Mouse (Mus musculus) olfactory bulb, adult 2 months (tissue): ENCODE measurements around the gene Shc1. TPM values are rescaled to one million over a fixed set of nuclear protein-coding genes. Genes with fewer than 3 reads are reported as not detected.

Experiments
- H3K27ac ChIP-seq: fragments of 200-500 bp; 2 replicates; pipeline ENCODE4 v1.5.1; 2012; ENCODE audit warnings: low read depth, low read length; ENCODE audit not compliant: insufficient read depth
- H3K4me1 ChIP-seq: fragments of 200-500 bp; 2 replicates; pipeline ENCODE4 v1.6.1; 2012; ENCODE audit warnings: low read length; ENCODE audit not compliant: control insufficient read depth, insufficient read depth
- H3K4me3 ChIP-seq: fragments of 200-500 bp; 2 replicates; pipeline ENCODE4 v1.5.1; 2012; ENCODE audit warnings: mild to moderate bottlenecking, low read depth, low read length, moderate library complexity; ENCODE audit not compliant: insufficient read depth
- CTCF ChIP-seq: fragments of 200-500 bp; IDR thresholded peaks from 2 replicates; pipeline ENCODE4 v1.5.1; 2012; ENCODE audit warnings: low read depth, mild to moderate bottlenecking, low read length, moderate library complexity; ENCODE audit not compliant: insufficient read depth
- POLR2A ChIP-seq: fragments of 200-500 bp; IDR thresholded peaks from 2 replicates; pipeline ENCODE4 v1.6.1; 2012; ENCODE audit warnings: mild to moderate bottlenecking, low read depth, low read length, moderate library complexity; ENCODE audit not compliant: insufficient read depth
- WGBS: fragments of 180-500 bp; shearing (Covaris S2); methylation state at CpG from one replicate; pipeline ENCODE4 v1.1.7; 2018; 5-methylcytosine and 5-hydroxymethylcytosine counted together
- polyA plus RNA-seq: library from polyadenylated mRNA; stranded (reverse); fragments of >200 nt; gene quantifications from 2 replicates; pipeline ENCODE4 v1.2.4, GENCODE M21; 2012; ENCODE audit warnings: low replicate concordance; ENCODE audit not compliant: missing spikeins, insufficient read depth, insufficient read length

Shc1 gene
- polyA plus RNA-seq, 1 experiment: not detected

GRCm38 (mm10) chr3:89394894-89395256 is 23.4 kb upstream of the Shc1 start:
- WGBS: under 1% methylated on average over 12 of the region's 12 CpGs
- H3K4me1 ChIP-seq: peaks cover 45% of the 10 kb centered on the region
- H3K27ac ChIP-seq: no peak overlapping the region
- peak overlapping the region; percentile 54; the same call in 1 of the 2 replicates for H3K4me3 ChIP-seq
- no peak for TF ChIP-seq CTCF
- no peak for TF ChIP-seq POLR2A

DNA sequence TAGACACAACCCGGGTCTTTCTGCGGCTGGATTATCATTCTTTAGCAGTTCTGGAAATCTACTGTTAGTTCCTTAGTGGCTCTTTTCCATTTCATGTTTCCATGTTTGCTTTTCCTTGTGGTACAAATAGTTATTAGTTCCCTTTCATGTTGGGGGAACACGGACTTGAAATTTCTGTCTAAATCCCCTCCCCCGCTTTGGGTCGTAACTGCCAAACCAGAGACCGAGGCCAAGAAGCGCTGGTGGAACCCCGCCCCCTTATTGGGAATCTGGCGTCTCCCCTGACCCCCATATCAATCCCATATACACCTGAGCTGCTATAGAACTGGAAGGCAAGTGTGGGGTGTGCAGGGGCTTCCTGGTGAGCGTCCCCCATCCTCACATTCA is 22.8 kb upstream of the Shc1 start:
- Histone ChIP-seq H3K27ac (no peak overlapping the region), H3K4me3 (peak overlapping the region; percentile 54; the same call in 1 of the 2 replicates), H3K4me1 (peaks cover 42% of the 10 kb centered on the region)
- whole genome bisulfite sequencing: 9% methylated on average over 10 of the region's 10 CpGs
- TF ChIP-seq POLR2A: no peak
- no peak for TF ChIP-seq CTCF

DNA sequence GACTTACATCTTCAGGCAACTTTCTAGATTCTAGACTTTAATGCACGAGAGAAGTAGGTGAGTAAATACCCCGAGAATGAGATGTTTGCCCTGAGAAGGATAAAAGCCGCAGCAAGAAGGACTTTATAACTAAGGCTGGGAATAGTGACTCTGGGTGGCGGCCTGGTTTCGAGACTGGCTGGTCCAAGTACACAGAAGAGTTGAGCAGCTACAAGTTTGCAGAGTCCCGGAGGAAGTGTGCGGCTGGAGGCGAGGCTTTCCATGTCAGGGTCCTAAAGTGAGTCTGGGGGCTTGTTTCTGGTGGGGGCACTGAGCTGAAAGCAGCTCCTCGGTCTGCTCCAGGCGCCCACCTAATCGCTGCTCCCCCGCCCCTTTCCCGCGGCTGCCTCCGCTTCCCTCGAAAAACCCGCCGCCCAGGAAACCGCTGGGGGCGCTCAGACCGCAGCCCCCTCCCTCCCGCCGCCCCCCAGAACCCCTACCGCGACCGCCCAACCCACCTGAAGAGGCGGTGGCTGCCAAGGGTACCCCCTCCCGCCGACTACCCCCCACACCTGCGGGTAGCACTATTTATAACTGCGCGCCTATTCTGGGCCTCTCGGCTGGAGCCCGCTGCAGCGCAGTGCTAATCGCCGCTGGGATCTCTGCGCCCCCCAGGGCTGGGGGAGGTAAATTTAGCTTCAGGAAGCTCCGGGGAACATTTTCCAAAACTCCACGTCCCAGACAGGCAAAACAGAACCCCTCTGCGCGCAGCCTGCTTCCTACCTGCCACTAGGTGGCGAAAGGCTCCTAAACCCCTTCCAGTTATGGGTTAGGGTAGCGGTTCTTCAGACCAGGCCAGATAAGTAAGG is 22.2 kb upstream of the Shc1 start:
- Histone ChIP-seq H3K4me3 (peak overlapping the region; percentile 28), H3K4me1 (peaks cover 37% of the 10 kb centered on the region), H3K27ac (no peak overlapping the region)
- under 1% methylated on average over 40 of the region's 44 CpGs for WGBS
- TF ChIP-seq POLR2A (no peak), CTCF (peak; percentile 84)

GRCm38 (mm10) chr3:89396654-89397005 is 21.6 kb upstream of the Shc1 start:
- 4% methylated on average over 4 of the region's 4 CpGs for WGBS
- Histone ChIP-seq H3K27ac (no peak overlapping the region), H3K4me3 (no peak overlapping the region), H3K4me1 (peaks cover 32% of the 10 kb centered on the region)
- TF ChIP-seq POLR2A (no peak), CTCF (no peak)

GRCm38 (mm10) chr3:89401329-89401728 is 16.9 kb upstream of the Shc1 start:
- Histone ChIP-seq H3K27ac (no peak overlapping the region), H3K4me3 (no peak overlapping the region), H3K4me1 (no peaks in the 10 kb centered on the region)
- 91% methylated on average over 7 of the region's 7 CpGs for WGBS
- TF ChIP-seq POLR2A: no peak
- no peak for TF ChIP-seq CTCF

- H3K27ac ChIP-seq: no peak within 1 kb of the TSS
- TF ChIP-seq CTCF: no peak
- TF ChIP-seq POLR2A: no peak
- 0 out of 2 replicates have a peak, but pooled peaks cover 3% of the 10 kb centered on the region for H3K4me1 ChIP-seq
- WGBS: 73% methylated on average over 5 of the region's 5 CpGs
- H3K4me3 ChIP-seq: no peak within 1 kb of the TSS
Measured at GRCm38 (mm10) chr3:89402693-89403092, 15.6 kb upstream of the Shc1 start, which contains the start of gene Lenep. Gene Lenep (minus strand): TSS chr3:89402793.

GRCm38 (mm10) chr3:89406887-89407286 is 11.4 kb upstream of the Shc1 start:
- TF ChIP-seq CTCF (no peak), POLR2A (no peak)
- Histone ChIP-seq H3K27ac (no peak overlapping the region), H3K4me3 (no peak overlapping the region), H3K4me1 (peaks cover 15% of the 10 kb centered on the region)
- 88% methylated on average over 6 of the region's 6 CpGs for WGBS

DNA sequence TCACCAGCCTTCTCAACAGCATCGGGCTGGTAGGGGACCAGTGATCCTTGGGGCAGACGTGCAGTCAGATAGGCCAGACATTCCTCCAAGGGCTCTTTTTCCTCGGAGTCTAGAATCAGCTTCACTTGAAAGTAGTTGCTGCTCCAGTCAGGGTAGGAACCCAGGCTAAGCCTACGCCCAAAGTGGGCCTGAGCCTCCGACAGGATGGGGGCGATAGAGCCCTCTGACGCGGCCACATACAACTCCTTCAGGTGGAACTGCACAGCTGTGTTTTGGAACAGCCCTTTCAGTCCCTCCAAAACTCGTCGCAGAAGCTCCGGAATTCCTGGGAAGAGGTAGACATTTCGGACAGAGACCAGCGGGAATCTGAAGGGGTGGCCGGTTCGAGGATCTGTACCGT is 9.8 kb upstream of the Shc1 start:
- TF ChIP-seq CTCF: no peak
- no peak for TF ChIP-seq POLR2A
- 68% methylated on average over 16 of the region's 16 CpGs for whole genome bisulfite sequencing
- Histone ChIP-seq H3K27ac (no peak overlapping the region), H3K4me3 (no peak overlapping the region), H3K4me1 (peaks cover 15% of the 10 kb centered on the region)

GRCm38 (mm10) chr3:89409701-89410100 is 8.5 kb upstream of the Shc1 start:
- Histone ChIP-seq H3K4me1 (peaks cover 15% of the 10 kb centered on the region), H3K27ac (no peak overlapping the region), H3K4me3 (no peak overlapping the region)
- 95% methylated on average over 3 of the region's 3 CpGs for WGBS
- TF ChIP-seq POLR2A (no peak), CTCF (no peak)

DNA sequence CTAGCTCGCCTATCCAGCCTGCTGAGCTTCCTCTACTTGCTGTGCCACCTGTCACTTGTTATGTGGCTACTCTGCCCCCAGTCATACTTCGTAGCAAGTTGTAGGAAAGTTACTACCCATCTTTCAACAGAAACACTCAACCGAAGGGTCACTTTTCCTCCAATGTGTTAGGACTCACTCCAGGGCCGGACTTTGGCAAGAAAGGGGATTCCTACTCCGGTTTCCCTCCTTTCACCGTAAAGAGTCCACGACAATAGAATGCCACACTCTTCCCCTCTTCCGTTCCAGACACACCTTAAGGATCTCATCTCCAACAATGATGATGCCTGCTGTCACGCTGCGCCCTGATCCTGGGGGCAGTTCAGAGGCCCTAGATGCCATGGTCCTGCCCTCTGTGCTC is 7.4 kb upstream of the Shc1 start:
- Histone ChIP-seq H3K4me1 (peaks cover 15% of the 10 kb centered on the region), H3K4me3 (peak overlapping the region; percentile 62), H3K27ac (no peak overlapping the region)
- WGBS: 75% methylated on average over 10 of the region's 10 CpGs
- TF ChIP-seq POLR2A (no peak), CTCF (no peak)
